Mouse (Mus musculus): ENCODE data around the gene Gadd45b.

- TF ChIP-seq MAX (IDR thresholded peaks at IDR 0.05; ENCODE audit: low read length) (no peak), CTCF (conservative IDR thresholded peaks at IDR 0.05 in 1 of 2, IDR thresholded peaks at IDR 0.05 in 1 of 2; ENCODE audit: low read depth in 2 of 2, low read length in 2 of 2) (no peak), EP300 (IDR thresholded peaks at IDR 0.05; ENCODE audit: low read length) (no peak), CHD2 (IDR thresholded peaks at IDR 0.05; ENCODE audit: low read length) (no peak)
Measured at GRCm38 (mm10) chr10:80897861-80898510, 31.9 kb upstream of the Gadd45b start.

Measured in CH12.LX (cell line).